Mouse (Mus musculus) heart, adult 8-10 months (tissue): ENCODE measurements around the gene Olfr473. TPM values are rescaled to one million over a fixed set of nuclear protein-coding genes. Genes with fewer than 3 reads are reported as not detected.
"Not testable (repeated sequence)": the region's sequence is repeated elsewhere in the genome, so short reads cannot be mapped to it uniquely, and the experiment has no call there.

Experiments used
- DNase-seq: peaks from one replicate; pipeline ENCODE4 v3.0.0; 2022; ENCODE audit warnings: low spot score
- total RNA-seq, 4 experiments: library from RNA; stranded (reverse); gene quantifications; 2 replicates each; pipeline ENCODE4 v1.2.4; 2022

Olfr473 gene
- total RNA-seq = not detected

- DNase-seq = no peak
Measured at GRCm38 (mm10) chr7:107930146-107930545, at the start of gene Olfr473. Gene Olfr473, plus strand, starts transcription at chr7:107930446.

GRCm38 (mm10) chr7:107897602-107898001 lies 32.6 kb upstream of the Olfr473 start, which contains the start of gene Olfr472:
Gene Olfr472, plus strand, starts transcription at chr7:107897902.
- DNase-seq = no peak

- not testable (repeated sequence) for DNase-seq
Measured at GRCm38 (mm10) chr7:107952539-107952938, 22.3 kb downstream of the Olfr473 start.

GRCm38 (mm10) chr7:107954343-107954742 lies 24.1 kb downstream of the Olfr473 start, which contains the start of gene Olfr474:
Gene Olfr474, plus strand, starts transcription at chr7:107954643.
- no peak for DNase-seq

- no peak for DNase-seq
Measured at GRCm38 (mm10) chr7:107964503-107964902, 34.3 kb downstream of the Olfr473 start, which contains the start of gene Olfr476. Gene Olfr476, plus strand, starts transcription at chr7:107964803.

Other genes with a start within 250 kb of the Olfr473 start
- gene Cyb5r2, start 172.4 kb upstream of the Olfr473 start, total RNA-seq = under 1 TPM in 1 of 4 experiments, not detected in 3; 0.16 TPM
- gene Ovch2, start 129.2 kb upstream of the Olfr473 start, total RNA-seq = not detected
- gene Olfr467, start 118.2 kb upstream of the Olfr473 start, total RNA-seq = not detected
- gene Olfr469, start 104.9 kb upstream of the Olfr473 start, total RNA-seq = not detected
- not detected for gene Olfr470, start 83.0 kb upstream of the Olfr473 start, total RNA-seq
- gene Olfr472, start 32.5 kb upstream of the Olfr473 start, total RNA-seq = not detected
- not detected for gene Olfr474, start 24.2 kb downstream of the Olfr473 start, total RNA-seq
- not detected for gene Olfr476, start 34.4 kb downstream of the Olfr473 start, total RNA-seq
- under 1 TPM in 1 of 4 experiments, not detected in 3; 0.09 TPM for gene Olfr477, start 56.2 kb downstream of the Olfr473 start, total RNA-seq
- not detected for gene Olfr478, start 103.5 kb downstream of the Olfr473 start, total RNA-seq
- not detected for gene Olfr479, start 120.2 kb downstream of the Olfr473 start, total RNA-seq
- not detected for gene Olfr480, start 136.9 kb downstream of the Olfr473 start, total RNA-seq
- gene Olfr481, start 149.4 kb downstream of the Olfr473 start, total RNA-seq = not detected
- under 1 TPM; 0.43 to 0.90 (median 0.77) TPM for gene Olfr482, start 167.1 kb downstream of the Olfr473 start, total RNA-seq
- gene Olfr483, start 170.4 kb downstream of the Olfr473 start, total RNA-seq = not detected
- not detected for gene Olfr484, start 197.0 kb downstream of the Olfr473 start, total RNA-seq
- not detected for gene Olfr485, start 229.4 kb downstream of the Olfr473 start, total RNA-seq
- gene Olfr486, start 242.3 kb downstream of the Olfr473 start, total RNA-seq = not detected